ENCODE assay signal across 8 mouse cellular contexts in genomic region chr12:73046607-73047180, GRCm38 (mm10). TPM values are rescaled to one million over a fixed set of nuclear protein-coding genes. Genes with fewer than 3 reads are reported as not detected.
DNase-seq lines count a peak whose midpoint lies in the region; ATAC-seq and TF ChIP-seq lines count a peak whose summit lies in the region.

No protein-coding gene starts in this region.

- no peak overlapping the region for H3K9ac ChIP-seq in hindbrain, embryonic 15.5 days
- no peak overlapping the region for H3K9ac ChIP-seq in liver, embryonic 11.5 days (ENCODE audit: low read depth, low read length)

- H3K36me3 ChIP-seq in hindbrain, embryonic 15.5 days, result no peaks in the 10 kb centered on the region
- no peaks in the 10 kb centered on the region for H3K36me3 ChIP-seq in liver, embryonic 11.5 days (ENCODE audit: control insufficient read depth, insufficient read depth, low read length)

- H3K4me1 ChIP-seq in bone marrow, adult 2 months (ENCODE audit: control insufficient read depth, insufficient read depth, low read length), result no peaks in the 10 kb centered on the region; the same call in 1 of the 2 replicates
- H3K4me1 ChIP-seq in hindbrain, embryonic 15.5 days (replicated peaks), result peaks cover 22% of the 10 kb centered on the region
- peaks cover 15% of the 10 kb centered on the region for H3K4me1 ChIP-seq in liver, embryonic 11.5 days (replicated peaks; ENCODE audit: control insufficient read depth, insufficient read depth, low read length)

- DNase-seq in cerebellum, postnatal 10 days, result peak; percentile 65 to 71
- DNase-seq in cerebellum, adult 11 months, result no peak
- DNase-seq in gastrocnemius, adult 8-10 months (ENCODE audit: low spot score in 2 of 2), result peak; percentile 81 to 91
- DNase-seq in liver, embryonic 11.5 days (ENCODE audit: low spot score), result peak; percentile 66
- peak; percentile 78 for DNase-seq in thymus, postnatal 0 days (ENCODE audit: low spot score)

- TF ChIP-seq POLR2A in bone marrow, adult 2 months (IDR thresholded peaks at IDR 0.05; ENCODE audit: borderline replicate concordance, control insufficient read depth, low read depth, low read length), result no peak

- H3K4me2 ChIP-seq in hindbrain, embryonic 15.5 days, result peak overlapping the region; percentile 55
- H3K4me2 ChIP-seq in liver, embryonic 11.5 days, result peak overlapping the region; percentile 82

- peak; percentile 77 for ATAC-seq in hindbrain, embryonic 15.5 days (ENCODE audit: low FRiP score, low read depth)
- ATAC-seq in liver, embryonic 11.5 days (replicated peaks; ENCODE audit: low FRiP score), result peak; percentile 75
- ATAC-seq in monocyte, adult 5-6 weeks (replicated peaks; ENCODE audit: insufficient number of reproducible peaks, low FRiP score, low TSS enrichment, poor library complexity, severe bottlenecking), result peak; percentile 47

- no peaks in the 10 kb centered on the region for H3K9me3 ChIP-seq in hindbrain, embryonic 15.5 days
- no peaks in the 10 kb centered on the region for H3K9me3 ChIP-seq in liver, embryonic 11.5 days (ENCODE audit: control insufficient read depth, low read length)

- TF ChIP-seq CTCF in bone marrow, adult 2 months (IDR thresholded peaks at IDR 0.05; ENCODE audit: control insufficient read depth, insufficient read depth, low read length), result no peak

- 1% methylated on average over 38 of the region's 38 CpGs for WGBS in bone marrow, adult 2 months
- WGBS in hindbrain, embryonic 15.5 days, result under 1% methylated on average over 37 of the region's 38 CpGs
- under 1% methylated on average over 38 of the region's 38 CpGs for WGBS in liver, embryonic 11.5 days

- H3K27me3 ChIP-seq in hindbrain, embryonic 15.5 days, result peaks cover 87% of the 10 kb centered on the region
- peaks cover 96% of the 10 kb centered on the region for H3K27me3 ChIP-seq in liver, embryonic 11.5 days (replicated peaks; ENCODE audit: control insufficient read depth, insufficient read depth, low read length)

- no peak overlapping the region; the same call in 1 of the 2 replicates for H3K27ac ChIP-seq in bone marrow, adult 2 months (ENCODE audit: control insufficient read depth, insufficient read depth, low read depth, low read length, poor library complexity)
- H3K27ac ChIP-seq in hindbrain, embryonic 15.5 days (replicated peaks), result no peak overlapping the region
- H3K27ac ChIP-seq in liver, embryonic 11.5 days (ENCODE audit: low read depth, low read length), result no peak overlapping the region

- H3K4me3 ChIP-seq in bone marrow, adult 2 months (replicated peaks; ENCODE audit: control insufficient read depth, low read depth, low read length), result peak overlapping the region; percentile 32
- H3K4me3 ChIP-seq in hindbrain, embryonic 15.5 days, result peak overlapping the region; percentile 27
- H3K4me3 ChIP-seq in liver, embryonic 11.5 days (ENCODE audit: low read depth, low read length), result peak overlapping the region; percentile 56

RNA-seq across cellular contexts. Expression of gene Six1, which starts 7.0 kb away (rescaled TPM):
- 2.7 and 4.1 TPM in 2 replicates for polyA plus RNA-seq in bone marrow, adult 2 months (2011; ENCODE audit: insufficient read depth, insufficient read length, low replicate concordance, missing spikeins)
- total RNA-seq in gastrocnemius, adult 8-10 months (2022), result 10 to 100 TPM; 59.5 to 67.4 (median 60.9) TPM
- 0.65 and 1.5 TPM in 2 replicates for polyA plus RNA-seq in hindbrain, embryonic 15.5 days (2015; fragmentation: Nextera tagmentation; extraction: Ambion mirVana)
- polyA plus RNA-seq in liver, embryonic 11.5 days (2014; fragmentation: Nextera tagmentation; extraction: Ambion mirVana), result 2.0 and 2.2 TPM in 2 replicates
- total RNA-seq in monocyte, adult 5-6 weeks (2017), result 0.11 TPM in 1 of 3 replicates, not detected in the others
- 11.2 and 13.3 TPM in 2 replicates for polyA plus RNA-seq in thymus, postnatal 0 days (2015; fragmentation: Nextera tagmentation; extraction: Ambion mirVana)
